Mouse (Mus musculus): ENCODE measurements around the gene Glis1. TPM values are rescaled to one million over a fixed set of nuclear protein-coding genes. Genes with fewer than 3 reads are reported as not detected.

Gene Glis1
- total and polyA plus RNA-seq, 3 experiments: 0.16 to 0.38 (median 0.20) TPM

- peak; percentile 67 for DNase-seq (ENCODE audit: low spot score)
- no peak; the same call in 1 of the 2 replicates for ATAC-seq (ENCODE audit: extremely low read depth, insufficient number of reproducible peaks, low FRiP score, poor library complexity, severe bottlenecking)
- no peaks in the 10 kb centered on the region for H3K9me3 ChIP-seq (replicated peaks)
- TF ChIP-seq GATA2 (IDR thresholded peaks at IDR 0.05; ENCODE audit: borderline replicate concordance, low read depth, low read length): no peak
- TF ChIP-seq GATA1 (IDR thresholded peaks at IDR 0.05; ENCODE audit: borderline replicate concordance, low read length): no peak
- TF ChIP-seq POLR2AphosphoS5 (IDR thresholded peaks at IDR 0.05; ENCODE audit: insufficient replicate concordance, low read depth, low read length): no peak
- peak; percentile 3; the same call in 1 of the 2 replicates for TF ChIP-seq CTCF (IDR thresholded peaks at IDR 0.05; ENCODE audit: low read depth, low read length)
- TF ChIP-seq TAL1 (conservative IDR thresholded peaks at IDR 0.05; ENCODE audit: low read depth, low read length): no peak
- H3K4me3 ChIP-seq (ENCODE audit: low read depth, low read length): no peak overlapping the region; the same call in 1 of the 2 replicates
- H3K36me3 ChIP-seq (replicated peaks): no peaks in the 10 kb centered on the region
- H3K4me1 ChIP-seq (ENCODE audit: insufficient read depth, low read depth, low read length): peaks cover 14% of the 10 kb centered on the region
- H3K27me3 ChIP-seq (ENCODE audit: insufficient read depth, low read length): peaks cover 51% of the 10 kb centered on the region
These were observed 218.3 kb downstream of the Glis1 start for GRCm38 (mm10) chr4:107652598-107653279.

GRCm38 (mm10) chr4:107653280-107653643, 218.9 kb downstream of the Glis1 start:
- no peak overlapping the region for H3K4me3 ChIP-seq (ENCODE audit: low read depth, low read length)
- no peaks in the 10 kb centered on the region for H3K36me3 ChIP-seq (replicated peaks)
- peaks cover 14% of the 10 kb centered on the region for H3K4me1 ChIP-seq (ENCODE audit: insufficient read depth, low read depth, low read length)
- no peak for ATAC-seq (ENCODE audit: extremely low read depth, insufficient number of reproducible peaks, low FRiP score, poor library complexity, severe bottlenecking)
- H3K27me3 ChIP-seq (ENCODE audit: insufficient read depth, low read length): peaks cover 53% of the 10 kb centered on the region
- TF ChIP-seq POLR2AphosphoS5 (IDR thresholded peaks at IDR 0.05; ENCODE audit: insufficient replicate concordance, low read depth, low read length) (no peak), GATA2 (IDR thresholded peaks at IDR 0.05; ENCODE audit: borderline replicate concordance, low read depth, low read length) (no peak), GATA1 (IDR thresholded peaks at IDR 0.05; ENCODE audit: borderline replicate concordance, low read length) (no peak), CTCF (IDR thresholded peaks at IDR 0.05; ENCODE audit: low read depth, low read length) (no peak), TAL1 (conservative IDR thresholded peaks at IDR 0.05; ENCODE audit: low read depth, low read length) (no peak)
- no peak for DNase-seq (ENCODE audit: low spot score)
- no peaks in the 10 kb centered on the region for H3K9me3 ChIP-seq (replicated peaks)

GRCm38 (mm10) chr4:107660649-107661048, 226.3 kb downstream of the Glis1 start:
- ATAC-seq (ENCODE audit: extremely low read depth, insufficient number of reproducible peaks, low FRiP score, poor library complexity, severe bottlenecking) (no peak), DNase-seq (ENCODE audit: low spot score) (no peak)
- H3K27me3 ChIP-seq (ENCODE audit: insufficient read depth, low read length): peaks cover 24% of the 10 kb centered on the region

GRCm38 (mm10) chr4:107668514-107668913, 234.1 kb downstream of the Glis1 start:
- no peak for DNase-seq (ENCODE audit: low spot score)
- Histone ChIP-seq H3K9me3 (replicated peaks) (no peaks in the 10 kb centered on the region), H3K27me3 (ENCODE audit: insufficient read depth, low read length) (peaks cover 34% of the 10 kb centered on the region), H3K4me1 (ENCODE audit: insufficient read depth, low read depth, low read length) (no peaks in the 10 kb centered on the region), H3K4me3 (ENCODE audit: low read depth, low read length) (no peak overlapping the region), H3K36me3 (replicated peaks) (no peaks in the 10 kb centered on the region)
- ATAC-seq (ENCODE audit: extremely low read depth, insufficient number of reproducible peaks, low FRiP score, poor library complexity, severe bottlenecking): no peak
- TF ChIP-seq TAL1 (conservative IDR thresholded peaks at IDR 0.05; ENCODE audit: low read depth, low read length) (no peak), POLR2AphosphoS5 (IDR thresholded peaks at IDR 0.05; ENCODE audit: insufficient replicate concordance, low read depth, low read length) (no peak), GATA2 (IDR thresholded peaks at IDR 0.05; ENCODE audit: borderline replicate concordance, low read depth, low read length) (no peak), CTCF (IDR thresholded peaks at IDR 0.05; ENCODE audit: low read depth, low read length) (no peak), GATA1 (IDR thresholded peaks at IDR 0.05; ENCODE audit: borderline replicate concordance, low read length) (no peak)

More at GRCm38 (mm10) chr4:107660649-107661048, 226.3 kb downstream of the Glis1 start:
- H3K36me3 ChIP-seq (replicated peaks): no peaks in the 10 kb centered on the region
- no peak overlapping the region for H3K4me3 ChIP-seq (ENCODE audit: low read depth, low read length)
- H3K9me3 ChIP-seq (replicated peaks): no peaks in the 10 kb centered on the region
- TF ChIP-seq TAL1 (conservative IDR thresholded peaks at IDR 0.05; ENCODE audit: low read depth, low read length): no peak
- no peak for TF ChIP-seq CTCF (IDR thresholded peaks at IDR 0.05; ENCODE audit: low read depth, low read length)
- TF ChIP-seq GATA1 (IDR thresholded peaks at IDR 0.05; ENCODE audit: borderline replicate concordance, low read length): no peak
- TF ChIP-seq POLR2AphosphoS5 (IDR thresholded peaks at IDR 0.05; ENCODE audit: insufficient replicate concordance, low read depth, low read length): no peak
- TF ChIP-seq GATA2 (IDR thresholded peaks at IDR 0.05; ENCODE audit: borderline replicate concordance, low read depth, low read length): no peak
- no peaks in the 10 kb centered on the region for H3K4me1 ChIP-seq (ENCODE audit: insufficient read depth, low read depth, low read length)

GRCm38 (mm10) chr4:107670731-107671130, 236.3 kb downstream of the Glis1 start:
- Histone ChIP-seq H3K4me1 (ENCODE audit: insufficient read depth, low read depth, low read length) (no peaks in the 10 kb centered on the region), H3K36me3 (replicated peaks) (no peaks in the 10 kb centered on the region), H3K27me3 (ENCODE audit: insufficient read depth, low read length) (peaks cover 48% of the 10 kb centered on the region), H3K4me3 (ENCODE audit: low read depth, low read length) (no peak overlapping the region), H3K9me3 (replicated peaks) (no peaks in the 10 kb centered on the region)
- DNase-seq (ENCODE audit: low spot score) (no peak), ATAC-seq (ENCODE audit: extremely low read depth, insufficient number of reproducible peaks, low FRiP score, poor library complexity, severe bottlenecking) (no peak)
- TF ChIP-seq GATA1 (IDR thresholded peaks at IDR 0.05; ENCODE audit: borderline replicate concordance, low read length) (no peak), GATA2 (IDR thresholded peaks at IDR 0.05; ENCODE audit: borderline replicate concordance, low read depth, low read length) (no peak), TAL1 (conservative IDR thresholded peaks at IDR 0.05; ENCODE audit: low read depth, low read length) (no peak), CTCF (IDR thresholded peaks at IDR 0.05; ENCODE audit: low read depth, low read length) (no peak), POLR2AphosphoS5 (IDR thresholded peaks at IDR 0.05; ENCODE audit: insufficient replicate concordance, low read depth, low read length) (no peak)

GRCm38 (mm10) chr4:107673638-107674321, 239.4 kb downstream of the Glis1 start:
- ATAC-seq (ENCODE audit: extremely low read depth, insufficient number of reproducible peaks, low FRiP score, poor library complexity, severe bottlenecking) (peak; percentile 45; the same call in 1 of the 2 replicates), DNase-seq (ENCODE audit: low spot score) (no peak)
- Histone ChIP-seq H3K4me1 (ENCODE audit: insufficient read depth, low read depth, low read length) (no peaks in the 10 kb centered on the region), H3K36me3 (replicated peaks) (no peaks in the 10 kb centered on the region), H3K9me3 (replicated peaks) (no peaks in the 10 kb centered on the region), H3K27me3 (ENCODE audit: insufficient read depth, low read length) (peaks cover 51% of the 10 kb centered on the region), H3K4me3 (ENCODE audit: low read depth, low read length) (no peak overlapping the region)
- no peak for TF ChIP-seq TAL1 (conservative IDR thresholded peaks at IDR 0.05; ENCODE audit: low read depth, low read length)
- TF ChIP-seq POLR2AphosphoS5 (IDR thresholded peaks at IDR 0.05; ENCODE audit: insufficient replicate concordance, low read depth, low read length): no peak
- no peak for TF ChIP-seq GATA2 (IDR thresholded peaks at IDR 0.05; ENCODE audit: borderline replicate concordance, low read depth, low read length)
- no peak for TF ChIP-seq CTCF (IDR thresholded peaks at IDR 0.05; ENCODE audit: low read depth, low read length)
- TF ChIP-seq GATA1 (IDR thresholded peaks at IDR 0.05; ENCODE audit: borderline replicate concordance, low read length): no peak

All from G1E (cell line).